8 mouse cellular contexts compared by ENCODE assay signal in the genomic region with DNA sequence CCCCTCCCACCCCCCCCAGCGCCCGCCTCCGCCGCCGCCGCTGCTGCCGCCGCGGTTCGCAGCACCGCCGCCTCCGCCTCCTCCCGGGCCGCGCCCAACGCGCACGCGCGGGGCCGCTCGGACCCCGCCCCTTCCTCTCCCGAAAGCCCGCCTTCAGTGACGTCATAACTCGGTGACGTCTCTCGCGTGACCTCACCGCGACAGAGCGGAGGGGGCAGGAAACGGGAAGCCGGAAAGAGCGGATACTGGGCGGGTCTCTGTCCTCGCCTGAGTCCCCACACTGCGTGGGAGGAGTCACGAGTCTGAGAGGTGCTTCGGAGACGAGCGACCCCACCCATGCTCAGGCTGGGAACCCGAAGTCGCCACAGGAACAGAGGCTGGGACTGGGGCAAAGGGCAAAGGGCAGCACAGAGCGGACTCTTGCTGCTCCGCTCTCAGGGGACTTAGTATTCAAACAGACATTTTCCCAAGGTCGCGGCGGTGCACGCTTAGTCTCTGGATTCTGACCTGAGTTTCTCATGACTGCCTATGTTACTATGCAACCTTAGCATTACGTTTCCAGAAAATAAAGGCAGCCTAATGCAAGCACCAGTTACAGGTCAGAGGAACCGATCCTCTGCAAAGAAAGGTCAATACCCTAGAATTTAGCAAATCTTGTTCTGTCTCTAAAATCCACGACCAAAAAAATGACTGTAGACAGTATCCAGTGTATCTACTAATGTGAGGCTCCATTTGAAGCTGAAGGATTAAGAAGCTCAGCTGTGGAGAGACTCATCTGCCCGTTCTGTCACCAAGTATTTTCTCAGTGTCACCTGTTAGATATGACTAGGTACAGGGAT. TPM values are rescaled to one million over a fixed set of nuclear protein-coding genes. Genes with fewer than 3 reads are reported as not detected.
DNase-seq lines count a peak whose midpoint lies in the region; ATAC-seq lines count a peak whose summit lies in the region.

A gene (minus strand): TSS at position 81 of the 839 bp plus-strand sequence.

- peak; percentile 99 for DNase-seq in adrenal gland, adult (ENCODE audit: inconsistent age in 2 of 2, low spot score in 1 of 2)
- peak; percentile 99 for DNase-seq in embryo, embryonic 10.5 days (ENCODE audit: low spot score)
- peak; percentile 98 for DNase-seq in gastrocnemius, postnatal 14 days
- DNase-seq in left cerebral cortex, postnatal 10 days (ENCODE audit: extremely low spot score in 1 of 2, low spot score in 2 of 2) = peak; percentile 97 to 99
- DNase-seq in right cerebral cortex, postnatal 25 days = peak; percentile 99
- DNase-seq in urinary bladder, postnatal 4 days (ENCODE audit: low spot score in 2 of 2) = peak; percentile 98 to 99

- peak; percentile 92 for ATAC-seq in inflammation-experienced regulatory T-cells, adult 6 months
- peak; percentile 83 for ATAC-seq in megakaryocyte-erythroid progenitor cell, adult 5-6 weeks (replicated peaks; ENCODE audit: low FRiP score, low TSS enrichment, poor library complexity, severe bottlenecking)

- intact Hi-C loops in gastrocnemius, postnatal 14 days (cut with DNase I; ENCODE audit: low total_unique reads) = no loop called here
- intact Hi-C loops in left cerebral cortex, postnatal 10 days (cut with DNase I) = no loop called here

RNA-seq across cellular contexts. Expression of the gene that starts here (rescaled TPM):
- total RNA-seq in gastrocnemius, postnatal 14 days (2021) = 10 to 100 TPM; 79.7 to 85.1 TPM
- polyA plus RNA-seq in inflammation-experienced regulatory T-cells, adult 6 months (2017; shearing (Covaris generic)) = 10 to 100 TPM; 12.0 to 15.9 (median 14.3) TPM
- total RNA-seq in left cerebral cortex, postnatal 10 days (2021) = 100 to 1,000 TPM; 106 to 107 TPM
- total RNA-seq in megakaryocyte-erythroid progenitor cell, adult 5-6 weeks (2014; fragmentation: Nextera tagmentation) = 66.2 and 76.6 TPM in 2 replicates
- total RNA-seq in megakaryocyte-erythroid progenitor cell, adult 5-6 weeks (2017) = 90.1 and 90.5 TPM in 2 replicates

Comparison
In these comparisons a context has a peak if more than half of its experiments do, and no peak if none do; other contexts are left out.
1. Peak in every context shown above with its lines: DNase-seq and ATAC-seq.